Mouse (Mus musculus): ENCODE measurements around the gene Myrfl. TPM values are rescaled to one million over a fixed set of nuclear protein-coding genes. Genes with fewer than 3 reads are reported as not detected.

Gene Myrfl
- total RNA-seq, 2 experiments from 2014 or later: 1.3 to 1.5 TPM

GRCm38 (mm10) chr10:116914586-116914985 lies 17.9 kb upstream of the Myrfl start:
- intact Hi-C loops (cut with DNase I): no loop called here
- DNase-seq: no peak

- no peak for DNase-seq
- intact Hi-C loops (cut with DNase I): no loop called here
Observed at GRCm38 (mm10) chr10:116913647-116914273, 17.0 kb upstream of the Myrfl start.

- intact Hi-C loops (cut with DNase I): no loop called here
- no peak for DNase-seq
Observed at GRCm38 (mm10) chr10:116912850-116913249, 16.1 kb upstream of the Myrfl start.

- intact Hi-C loops (cut with DNase I): no loop called here
- no peak for DNase-seq
Observed at GRCm38 (mm10) chr10:116908901-116909642, 12.4 kb upstream of the Myrfl start.

- no peak for DNase-seq
- intact Hi-C loops (cut with DNase I): no loop called here
Observed at GRCm38 (mm10) chr10:116906794-116907193, 10.1 kb upstream of the Myrfl start.

- intact Hi-C loops (cut with DNase I): no loop called here
- no peak for DNase-seq
Observed at GRCm38 (mm10) chr10:116904503-116904908, 7.8 kb upstream of the Myrfl start.

- DNase-seq: no peak
- intact Hi-C loops (cut with DNase I): no loop called here
Observed at GRCm38 (mm10) chr10:116895108-116895833, 1.4 kb downstream of the Myrfl start.

- no peak for DNase-seq
- intact Hi-C loops (cut with DNase I): loop anchor here (5.0 kb wide), 1 partner anchor 562 kb away; no protein-coding TSS in a partner anchor
Observed at GRCm38 (mm10) chr10:116894540-116894939, 2.2 kb downstream of the Myrfl start.

GRCm38 (mm10) chr10:116893753-116894152 lies 3.0 kb downstream of the Myrfl start:
- peak; percentile 11 to 25 for DNase-seq
- intact Hi-C loops (cut with DNase I): loop anchor here (1.0 to 5.0 kb wide), 2 partner anchors 44 to 561 kb away; no protein-coding TSS in a partner anchor

GRCm38 (mm10) chr10:116890587-116890986 lies 6.1 kb downstream of the Myrfl start:
- intact Hi-C loops (cut with DNase I): loop anchor here (5.0 kb wide), 1 partner anchor 558 kb away; no protein-coding TSS in a partner anchor
- no peak for DNase-seq

- intact Hi-C loops (cut with DNase I): no loop called here
Observed at GRCm38 (mm10) chr10:116884552-116884951, 12.2 kb downstream of the Myrfl start.

GRCm38 (mm10) chr10:116883531-116883930 lies 13.2 kb downstream of the Myrfl start:
- DNase-seq: no peak
- intact Hi-C loops (cut with DNase I): no loop called here

More at GRCm38 (mm10) chr10:116884552-116884951, 12.2 kb downstream of the Myrfl start:
- no peak for DNase-seq

GRCm38 (mm10) chr10:116877436-116877835 lies 19.3 kb downstream of the Myrfl start:
- DNase-seq: no peak
- intact Hi-C loops (cut with DNase I): no loop called here

GRCm38 (mm10) chr10:116874490-116874889 lies 22.2 kb downstream of the Myrfl start:
- intact Hi-C loops (cut with DNase I): no loop called here
- no peak for DNase-seq

GRCm38 (mm10) chr10:116872016-116872410 lies 24.7 kb downstream of the Myrfl start:
- DNase-seq: no peak
- intact Hi-C loops (cut with DNase I): no loop called here

- DNase-seq: no peak
- intact Hi-C loops (cut with DNase I): no loop called here
Observed at GRCm38 (mm10) chr10:116871329-116872015, 25.2 kb downstream of the Myrfl start.

GRCm38 (mm10) chr10:116870819-116871218 lies 25.9 kb downstream of the Myrfl start:
- intact Hi-C loops (cut with DNase I): no loop called here

GRCm38 (mm10) chr10:116853159-116853845 lies 43.4 kb downstream of the Myrfl start:
- intact Hi-C loops (cut with DNase I): no loop called here
- DNase-seq: no peak

More at GRCm38 (mm10) chr10:116870819-116871218, 25.9 kb downstream of the Myrfl start:
- no peak for DNase-seq

GRCm38 (mm10) chr10:116848749-116849473 lies 47.8 kb downstream of the Myrfl start:
- intact Hi-C loops (cut with DNase I): loop anchor here (1.0 to 5.0 kb wide), 7 partner anchors 44 to 652 kb away; partner anchors contain the start of genes Cnot2 and Kcnmb4
- peak; percentile 82 to 93 for DNase-seq
